Mouse (Mus musculus): Measurements from ENCODE around the gene 2610008E11Rik.

DNA sequence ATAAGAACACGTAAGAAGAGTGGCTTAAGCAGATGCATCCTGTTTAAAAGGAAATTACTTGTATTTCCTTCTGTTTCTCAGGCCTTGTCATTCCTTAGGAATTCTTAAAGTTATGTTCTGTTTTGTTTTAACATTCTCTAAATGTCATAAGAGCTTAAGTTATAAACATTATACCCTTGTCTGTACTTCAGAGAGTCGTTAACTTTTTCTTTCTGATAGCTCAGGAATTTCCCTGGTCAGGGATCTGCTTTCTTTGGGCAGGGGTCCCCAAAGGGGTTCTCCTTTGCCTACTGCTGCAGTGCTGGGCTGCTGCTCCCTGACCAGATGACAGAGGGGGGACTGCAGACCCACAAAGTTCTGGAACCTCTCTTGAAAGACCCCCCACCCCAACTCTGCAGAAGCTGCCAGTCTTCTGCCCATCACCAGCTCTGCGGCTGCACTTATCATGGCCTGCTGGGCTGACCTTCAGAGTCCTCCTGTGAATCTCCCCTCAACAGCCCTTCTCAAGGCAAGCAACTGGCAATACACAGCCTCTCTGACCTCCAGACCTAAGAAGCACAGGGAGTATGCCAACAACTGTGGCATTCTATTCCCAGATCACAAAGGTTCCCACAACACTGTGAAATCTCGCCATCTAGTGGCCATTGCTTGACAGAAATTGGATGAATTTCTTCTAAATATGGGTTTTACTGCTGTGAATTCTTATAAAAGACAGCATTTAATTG lies 18.9 kb upstream of the 2610008E11Rik start:
- TF ChIP-seq CTCF (IDR thresholded peaks at IDR 0.05; ENCODE audit: borderline replicate concordance, insufficient read depth, low read length) (no peak), POLR2A (IDR thresholded peaks at IDR 0.05; ENCODE audit: low read depth, low read length) (no peak)
